Mouse (Mus musculus) lung, postnatal 0 days (tissue): ENCODE measurements around the gene Tmem125. TPM values are rescaled to one million over a fixed set of nuclear protein-coding genes. Genes with fewer than 3 reads are reported as not detected.
A peak's percentile ranks its signal among the peaks of the same experiment; 100 is the strongest.

Experiments
- ATAC-seq: fragments of 200-750 bp; cut with Nextera tagmentation; 2 replicates; pipeline ENCODE4 v1.8.0; 2017; ENCODE audit warnings: moderate library complexity
- DNase-seq: peaks from one replicate; pipeline ENCODE4 v3.0.0-alpha.2; 2016; ENCODE audit warnings: low spot score
- H3K27ac ChIP-seq: fragments of 300-500 bp; sonication (generic); 2 replicates; pipeline ENCODE4 v1.5.1; 2014; ENCODE audit warnings: antibody characterized with exemption, mild to moderate bottlenecking, low read length, mixed read lengths
- H3K27me3 ChIP-seq: fragments of 300-500 bp; sonication (generic); replicated peaks from 2 replicates; pipeline ENCODE4 v1.6.1; 2014; ENCODE audit warnings: low read length, mixed read lengths; ENCODE audit not compliant: insufficient read depth
- H3K36me3 ChIP-seq: fragments of 300-500 bp; sonication (generic); 2 replicates; pipeline ENCODE4 v1.6.1; 2014; ENCODE audit warnings: low read length, mixed read lengths; ENCODE audit not compliant: insufficient read depth
- H3K4me1 ChIP-seq: fragments of 300-500 bp; sonication (generic); 2 replicates; pipeline ENCODE4 v1.6.1; 2014; ENCODE audit warnings: antibody characterized with exemption, low read depth, low read length, mixed read lengths; ENCODE audit not compliant: insufficient read depth
- H3K4me2 ChIP-seq: fragments of 300-500 bp; sonication (generic); replicated peaks from 2 replicates; pipeline ENCODE4 v1.6.1; 2014; ENCODE audit warnings: low read depth, mild to moderate bottlenecking, low read length, moderate library complexity, mixed read lengths
- H3K4me3 ChIP-seq: fragments of 300-500 bp; sonication (generic); 2 replicates; pipeline ENCODE4 v1.5.1; 2014; ENCODE audit warnings: low read depth, low read length
- H3K9ac ChIP-seq: fragments of 300-500 bp; sonication (generic); replicated peaks from 2 replicates; pipeline ENCODE4 v1.6.1; 2014; ENCODE audit warnings: low read depth, mild to moderate bottlenecking
- H3K9me3 ChIP-seq: fragments of 300-500 bp; sonication (generic); 2 replicates; pipeline ENCODE4 v1.6.1; 2016; ENCODE audit warnings: low read length, mixed read lengths
- CTCF ChIP-seq: IDR thresholded peaks from 2 replicates; pipeline ENCODE4 v1.5.1; 2016; ENCODE audit warnings: antibody characterized with exemption, mild to moderate bottlenecking
- EP300 ChIP-seq: IDR thresholded peaks from 2 replicates; pipeline ENCODE4 v1.6.1; 2016; ENCODE audit warnings: antibody characterized with exemption, mild to moderate bottlenecking, control low read depth
- whole genome bisulfite sequencing: fragments of 180-500 bp; shearing (Covaris S2); extraction: QIAGEN DNeasy Blood & Tissue Kit; methylation state at CpG from one replicate; pipeline ENCODE4 v1.1.7; 2014; 5-methylcytosine and 5-hydroxymethylcytosine counted together
- polyA plus RNA-seq: library from polyadenylated mRNA; unstranded; fragments of >200 nt; fragmentation: Nextera tagmentation; extraction: Ambion mirVana; gene quantifications from 2 replicates; pipeline ENCODE4 v1.2.1, GENCODE M21; 2015

Gene Tmem125
- 16.7 and 17.4 TPM in 2 replicates for polyA plus RNA-seq

DNA sequence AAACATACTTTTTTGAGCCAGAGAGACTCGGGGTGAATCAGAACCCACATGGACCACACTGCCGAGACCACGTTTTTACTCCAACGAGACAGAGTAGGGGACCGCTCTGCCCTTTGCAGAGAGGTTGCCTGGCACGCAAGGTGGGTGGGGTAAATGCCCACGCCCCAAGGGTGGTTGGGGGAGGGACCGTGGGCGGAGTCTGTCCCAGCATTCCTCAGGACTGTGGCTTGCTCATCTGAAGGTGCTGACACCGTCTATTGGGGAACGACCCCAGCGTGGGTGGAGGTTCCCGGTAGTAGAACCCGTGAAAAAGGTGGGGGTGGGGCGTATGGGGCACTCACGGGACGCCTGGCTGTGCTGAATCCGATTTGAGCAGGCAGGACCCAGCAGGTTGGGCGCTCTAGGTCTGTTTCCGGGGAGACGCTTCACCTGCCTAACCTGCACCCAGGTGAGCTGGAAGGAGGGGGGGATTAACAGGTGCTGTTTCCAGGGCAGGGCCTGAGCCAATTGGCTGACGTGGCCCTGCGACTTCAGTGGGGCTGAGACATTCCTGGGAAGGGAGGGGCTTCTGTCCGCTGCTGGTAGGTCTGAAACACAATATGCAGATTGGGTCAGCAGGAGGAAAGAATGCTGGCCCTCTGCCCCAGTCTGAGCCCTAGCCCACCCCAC, at the start of gene Tmem125:
Tmem125 (minus strand) TSS at position 453 of the 669 bp plus-strand sequence.
- H3K27me3 ChIP-seq = no peaks in the 10 kb centered on the region
- peak within 1 kb of the TSS; percentile 65 for H3K4me2 ChIP-seq
- H3K4me1 ChIP-seq = no peaks in the 10 kb centered on the region
- peak within 1 kb of the TSS; percentile 83 for H3K27ac ChIP-seq
- no peaks in the 10 kb centered on the region for H3K36me3 ChIP-seq
- ATAC-seq (peak; percentile 92), DNase-seq (peak; percentile 94)
- H3K4me3 ChIP-seq = peak within 1 kb of the TSS; percentile 31
- TF ChIP-seq CTCF (no peak), EP300 (peak; percentile 56)
- peak within 1 kb of the TSS; percentile 23 for H3K9ac ChIP-seq
- WGBS = under 1% methylated on average over 24 of the region's 24 CpGs
- no peaks in the 10 kb centered on the region for H3K9me3 ChIP-seq

GRCm38 (mm10) chr4:118589733-118590130, 45.9 kb upstream of the Tmem125 start:
- Histone ChIP-seq H3K4me2 (no peak overlapping the region), H3K36me3 (no peaks in the 10 kb centered on the region), H3K9me3 (no peaks in the 10 kb centered on the region), H3K9ac (no peak overlapping the region), H3K27me3 (no peaks in the 10 kb centered on the region), H3K27ac (no peak overlapping the region), H3K4me3 (no peak overlapping the region), H3K4me1 (no peaks in the 10 kb centered on the region)
- DNase-seq = no peak
- no peak for ATAC-seq
- WGBS = 11% methylated on average over 7 of the region's 7 CpGs
- no peak for TF ChIP-seq EP300
- no peak for TF ChIP-seq CTCF

DNA sequence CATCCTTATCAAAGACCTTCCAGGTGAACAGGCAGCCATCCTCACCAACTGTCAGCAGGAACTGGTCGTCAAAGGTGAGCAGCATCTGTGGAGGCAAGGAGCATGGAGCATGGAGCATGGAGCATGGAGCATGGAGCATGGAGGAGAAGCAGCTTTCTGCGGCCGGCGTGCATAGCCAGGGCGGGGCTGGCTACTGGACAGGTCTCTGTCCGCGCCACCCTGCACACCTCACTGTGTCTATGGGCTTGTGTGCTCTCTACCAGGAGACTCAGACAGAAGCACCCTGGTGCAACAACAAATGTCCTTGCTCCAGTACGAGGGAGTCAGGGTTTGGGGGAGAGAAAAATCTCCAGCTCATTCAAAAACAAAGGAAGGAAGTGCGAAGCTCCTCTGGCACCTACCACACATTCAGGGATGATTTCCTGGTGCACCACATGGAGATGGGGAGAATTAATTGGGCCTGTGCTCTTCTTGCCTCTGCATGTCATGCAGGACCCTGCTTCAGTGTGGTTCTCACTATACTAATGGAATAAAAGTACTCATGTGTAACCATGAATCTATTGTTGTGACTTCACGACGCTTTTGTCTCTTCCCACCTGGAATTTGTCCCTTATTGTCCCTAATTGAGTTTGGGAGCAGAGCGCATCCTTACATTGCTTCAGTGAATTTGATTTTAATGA, 45.3 kb upstream of the Tmem125 start:
- DNase-seq (no peak), ATAC-seq (no peak)
- Histone ChIP-seq H3K4me3 (no peak overlapping the region), H3K36me3 (no peaks in the 10 kb centered on the region), H3K9me3 (no peaks in the 10 kb centered on the region), H3K27me3 (no peaks in the 10 kb centered on the region), H3K4me2 (no peak overlapping the region), H3K27ac (no peak overlapping the region), H3K9ac (no peak overlapping the region), H3K4me1 (no peaks in the 10 kb centered on the region)
- no peak for TF ChIP-seq CTCF
- no peak for TF ChIP-seq EP300
- 62% methylated on average over 12 of the region's 12 CpGs for WGBS

- Histone ChIP-seq H3K27ac (no peak overlapping the region), H3K4me2 (no peak overlapping the region), H3K36me3 (no peaks in the 10 kb centered on the region), H3K4me3 (no peak overlapping the region), H3K9ac (no peak overlapping the region), H3K9me3 (no peaks in the 10 kb centered on the region), H3K4me1 (no peaks in the 10 kb centered on the region), H3K27me3 (no peaks in the 10 kb centered on the region)
- DNase-seq = no peak
- TF ChIP-seq CTCF (no peak), EP300 (no peak)
- ATAC-seq = no peak
- WGBS = 92% methylated on average over 8 of the region's 8 CpGs
These were observed 38.8 kb upstream of the Tmem125 start for GRCm38 (mm10) chr4:118582629-118583028.

DNA sequence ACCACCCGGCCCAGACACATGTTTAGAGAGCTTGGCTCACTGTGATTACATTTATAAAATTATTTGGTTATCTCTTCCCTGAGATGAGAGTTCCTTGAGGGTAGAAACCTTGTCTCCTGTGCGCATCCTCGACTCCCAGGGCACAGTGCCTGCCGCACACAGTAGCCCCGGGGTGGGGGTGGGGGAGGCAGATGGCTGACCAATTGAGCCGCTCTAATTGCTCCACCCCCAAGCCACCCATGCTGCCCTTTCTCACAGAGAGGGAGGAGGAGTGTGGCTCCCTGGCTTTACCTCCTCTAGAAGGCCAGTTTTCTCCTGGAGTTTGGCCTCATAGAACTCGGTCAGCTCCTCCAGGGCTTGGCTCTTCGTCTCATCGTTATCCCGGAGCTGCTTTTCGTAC, 37.7 kb upstream of the Tmem125 start:
- H3K9me3 ChIP-seq = no peaks in the 10 kb centered on the region
- no peaks in the 10 kb centered on the region for H3K27me3 ChIP-seq
- 46% methylated on average over 11 of the region's 11 CpGs for WGBS
- no peak overlapping the region for H3K4me2 ChIP-seq
- H3K36me3 ChIP-seq = no peaks in the 10 kb centered on the region
- no peak overlapping the region for H3K9ac ChIP-seq
- ATAC-seq (no peak), DNase-seq (no peak)
- no peak overlapping the region for H3K27ac ChIP-seq
- no peak overlapping the region for H3K4me3 ChIP-seq
- TF ChIP-seq CTCF (no peak), EP300 (no peak)
- no peaks in the 10 kb centered on the region for H3K4me1 ChIP-seq

DNA sequence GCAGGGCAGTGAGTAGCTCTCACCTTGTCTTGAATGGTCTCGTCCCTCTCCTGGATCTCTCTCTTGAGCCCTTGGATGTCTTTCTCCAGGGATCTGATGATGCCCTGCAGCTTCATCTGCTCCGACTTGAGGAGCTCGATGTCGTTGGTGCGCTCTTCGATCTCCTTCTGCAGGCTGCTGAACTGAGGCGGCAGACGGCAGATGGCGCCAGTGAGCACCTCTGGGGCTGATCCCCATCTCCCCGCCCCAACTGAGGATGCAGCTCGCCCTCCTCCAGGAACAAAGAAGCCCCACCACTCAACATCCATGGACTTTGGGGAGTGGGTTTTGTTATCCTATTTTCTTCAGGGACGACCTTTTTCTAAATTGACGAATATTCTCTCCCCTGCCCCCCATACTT, 35.5 kb upstream of the Tmem125 start:
- DNase-seq = no peak
- WGBS = 48% methylated on average over 13 of the region's 13 CpGs

More for the DNA sequence above, 35.5 kb upstream of the Tmem125 start:
- Histone ChIP-seq H3K36me3 (no peaks in the 10 kb centered on the region), H3K27ac (no peak overlapping the region), H3K4me1 (no peaks in the 10 kb centered on the region), H3K4me2 (no peak overlapping the region), H3K4me3 (no peak overlapping the region), H3K9ac (no peak overlapping the region), H3K9me3 (no peaks in the 10 kb centered on the region), H3K27me3 (no peaks in the 10 kb centered on the region)
- TF ChIP-seq EP300 (no peak), CTCF (peak; percentile 56)
- ATAC-seq = no peak
